Mouse (Mus musculus) forebrain, embryonic 12.5 days (tissue): ENCODE data around the gene Zc3h15. TPM values are rescaled to one million over a fixed set of nuclear protein-coding genes. Genes with fewer than 3 reads are reported as not detected.
A peak's percentile ranks its signal among the peaks of the same experiment; 100 is the strongest.

Experiments used
- ATAC-seq: fragments of 200-750 bp; cut with Nextera tagmentation; 2 replicates; pipeline ENCODE4 v1.8.0; 2017; ENCODE audit warnings: moderate TSS enrichment; ENCODE audit not compliant: low FRiP score
- H3K27ac ChIP-seq: fragments of 300-500 bp; sonication (generic); 2 replicates; pipeline ENCODE4 v1.5.1; 2016; ENCODE audit warnings: mild to moderate bottlenecking
- H3K27me3 ChIP-seq: fragments of 300-500 bp; sonication (generic); 2 replicates; pipeline ENCODE4 v1.6.1; 2016; ENCODE audit warnings: mild to moderate bottlenecking
- H3K36me3 ChIP-seq: fragments of 300-500 bp; sonication (generic); replicated peaks from 2 replicates; pipeline ENCODE4 v1.6.1; 2016; ENCODE audit warnings: mild to moderate bottlenecking
- H3K4me1 ChIP-seq: fragments of 300-500 bp; sonication (generic); 2 replicates; pipeline ENCODE4 v1.6.1; 2016
- H3K4me2 ChIP-seq: fragments of 300-500 bp; sonication (generic); 2 replicates; pipeline ENCODE4 v1.6.1; 2016; ENCODE audit warnings: mild to moderate bottlenecking, moderate library complexity
- H3K4me3 ChIP-seq: fragments of 300-500 bp; sonication (generic); replicated peaks from 2 replicates; pipeline ENCODE4 v1.5.1; 2016; ENCODE audit warnings: mild to moderate bottlenecking
- H3K9ac ChIP-seq: fragments of 300-500 bp; sonication (generic); 2 replicates; pipeline ENCODE4 v1.6.1; 2016; ENCODE audit warnings: mild to moderate bottlenecking
- H3K9me3 ChIP-seq: fragments of 300-500 bp; sonication (generic); 2 replicates; pipeline ENCODE4 v1.6.1; 2016
- WGBS: fragments of 180-500 bp; shearing (Covaris S2); methylation state at CpG from one replicate; pipeline ENCODE4 v1.1.7; 2016; 5-methylcytosine and 5-hydroxymethylcytosine counted together
- polyA plus RNA-seq: library from polyadenylated mRNA; unstranded; fragments of >200 nt; fragmentation: Nextera tagmentation; extraction: Ambion mirVana; gene quantifications from 2 replicates; pipeline ENCODE4 v1.2.1, GENCODE M21; 2016

Gene Zc3h15
- polyA plus RNA-seq, 1 experiment from 2014 or later, result 198 TPM

DNA sequence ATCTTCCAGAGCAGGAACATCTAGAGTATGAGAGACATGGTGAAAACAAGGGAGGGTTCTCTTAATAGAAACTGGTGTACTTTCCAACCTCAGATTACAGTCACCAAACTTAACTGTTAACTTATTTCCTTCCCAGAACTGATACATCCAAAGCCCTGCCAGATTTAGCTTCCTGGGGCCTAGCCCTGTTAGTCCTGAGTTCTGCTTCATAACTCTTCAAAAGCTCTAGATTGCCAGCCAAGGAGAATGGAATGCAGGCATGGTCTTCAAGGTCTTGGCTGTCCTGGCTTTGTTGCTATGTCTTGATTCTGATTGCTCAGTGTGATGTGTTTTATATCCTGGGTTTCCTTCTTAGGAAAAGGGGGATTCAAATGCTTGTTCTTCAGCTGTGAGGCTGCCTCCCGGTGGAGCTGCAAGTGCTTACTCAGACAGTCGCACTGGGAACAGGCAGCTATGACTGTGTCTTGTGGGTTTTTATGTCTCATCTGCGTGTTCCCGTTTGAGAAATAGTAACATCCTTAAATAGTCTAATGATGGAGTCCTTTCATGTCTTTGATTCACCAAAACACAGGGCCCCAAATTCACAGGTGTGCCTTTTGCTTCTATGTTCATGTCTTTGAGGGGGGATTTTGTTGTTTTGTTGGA is 32.1 kb downstream of the Zc3h15 start:
- WGBS, result 93% methylated on average over 4 of the region's 4 CpGs
- Histone ChIP-seq H3K27ac (no peak overlapping the region), H3K27me3 (no peaks in the 10 kb centered on the region), H3K36me3 (peaks cover 15% of the 10 kb centered on the region; the same call in 1 of the 2 replicates), H3K4me3 (no peak overlapping the region), H3K4me1 (no peaks in the 10 kb centered on the region), H3K9me3 (no peaks in the 10 kb centered on the region), H3K9ac (no peak overlapping the region), H3K4me2 (no peak overlapping the region)
- no peak for ATAC-seq

DNA sequence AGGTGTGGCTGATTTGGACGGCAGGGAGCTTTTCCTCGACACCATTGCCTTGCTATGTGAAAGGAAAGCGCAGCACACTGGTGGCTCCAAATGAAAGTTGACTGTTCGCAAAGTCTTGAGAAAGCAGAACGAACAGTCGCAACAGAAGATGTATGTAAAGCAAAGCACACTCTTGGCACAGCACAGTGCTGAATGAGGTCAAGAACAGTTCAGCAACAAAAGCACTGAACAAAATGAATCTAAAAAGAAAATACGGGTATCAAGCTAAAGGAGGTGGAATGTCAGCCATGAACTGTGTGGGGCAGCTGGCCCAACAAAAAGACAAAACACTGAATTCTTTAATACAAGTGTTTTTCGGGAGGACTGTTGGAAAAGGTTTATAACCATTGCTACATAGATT is 37.1 kb downstream of the Zc3h15 start:
- WGBS, result 90% methylated on average over 8 of the region's 8 CpGs
- Histone ChIP-seq H3K9me3 (no peaks in the 10 kb centered on the region), H3K27me3 (no peaks in the 10 kb centered on the region), H3K4me2 (no peak overlapping the region), H3K27ac (no peak overlapping the region), H3K4me1 (no peaks in the 10 kb centered on the region), H3K36me3 (no peaks in the 10 kb centered on the region), H3K9ac (no peak overlapping the region), H3K4me3 (no peak overlapping the region)
- ATAC-seq, result no peak

DNA sequence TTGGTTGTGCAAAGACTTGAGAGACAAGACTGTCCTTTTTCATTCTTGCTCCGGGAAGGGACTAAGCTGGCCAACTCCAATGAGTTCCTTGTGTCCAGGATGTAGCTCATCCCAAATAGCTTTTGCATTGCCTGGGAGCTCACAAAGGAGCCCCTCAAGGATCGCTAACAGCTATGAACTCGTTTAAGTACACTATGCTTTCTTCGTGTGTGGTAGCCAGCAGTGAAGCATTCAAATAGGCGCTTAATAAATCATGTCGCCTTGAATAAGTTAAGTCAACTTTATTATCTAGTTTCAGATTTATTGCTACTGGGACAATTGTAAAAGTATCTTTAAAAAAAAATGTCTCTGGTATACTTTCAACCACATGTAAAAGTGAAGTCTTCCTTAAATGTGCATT is 37.5 kb downstream of the Zc3h15 start:
- Histone ChIP-seq H3K36me3 (no peaks in the 10 kb centered on the region), H3K9ac (no peak overlapping the region), H3K9me3 (no peaks in the 10 kb centered on the region), H3K27me3 (no peaks in the 10 kb centered on the region), H3K4me3 (no peak overlapping the region), H3K27ac (no peak overlapping the region), H3K4me1 (no peaks in the 10 kb centered on the region), H3K4me2 (no peak overlapping the region)
- WGBS, result 82% methylated on average over 6 of the region's 6 CpGs
- ATAC-seq, result no peak

DNA sequence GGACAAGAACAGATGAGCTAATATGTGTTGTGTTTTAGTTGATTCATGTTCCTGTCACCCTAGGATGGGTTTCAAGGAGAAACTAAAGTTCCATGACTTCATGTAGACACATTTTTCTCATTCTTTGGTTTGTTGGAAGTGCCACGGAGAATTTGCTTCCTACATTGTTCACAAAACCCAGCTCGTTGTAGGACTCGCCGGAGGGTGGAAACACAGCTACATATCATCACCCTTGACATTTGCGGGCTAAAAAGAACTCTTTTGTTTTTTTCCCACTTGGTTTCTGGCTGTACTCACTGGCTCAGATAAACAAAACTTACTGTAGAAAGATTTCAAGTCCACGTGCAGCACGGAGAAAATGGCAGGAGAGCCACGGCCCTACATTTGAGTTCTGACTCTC is 38.0 kb downstream of the Zc3h15 start:
- no peak overlapping the region for H3K27ac ChIP-seq
- H3K4me2 ChIP-seq, result no peak overlapping the region
- no peak for ATAC-seq
- H3K27me3 ChIP-seq, result no peaks in the 10 kb centered on the region
- H3K36me3 ChIP-seq, result no peaks in the 10 kb centered on the region
- no peak overlapping the region for H3K9ac ChIP-seq
- no peaks in the 10 kb centered on the region for H3K4me1 ChIP-seq
- H3K4me3 ChIP-seq, result no peak overlapping the region
- WGBS, result 92% methylated on average over 8 of the region's 8 CpGs
- H3K9me3 ChIP-seq, result no peaks in the 10 kb centered on the region

DNA sequence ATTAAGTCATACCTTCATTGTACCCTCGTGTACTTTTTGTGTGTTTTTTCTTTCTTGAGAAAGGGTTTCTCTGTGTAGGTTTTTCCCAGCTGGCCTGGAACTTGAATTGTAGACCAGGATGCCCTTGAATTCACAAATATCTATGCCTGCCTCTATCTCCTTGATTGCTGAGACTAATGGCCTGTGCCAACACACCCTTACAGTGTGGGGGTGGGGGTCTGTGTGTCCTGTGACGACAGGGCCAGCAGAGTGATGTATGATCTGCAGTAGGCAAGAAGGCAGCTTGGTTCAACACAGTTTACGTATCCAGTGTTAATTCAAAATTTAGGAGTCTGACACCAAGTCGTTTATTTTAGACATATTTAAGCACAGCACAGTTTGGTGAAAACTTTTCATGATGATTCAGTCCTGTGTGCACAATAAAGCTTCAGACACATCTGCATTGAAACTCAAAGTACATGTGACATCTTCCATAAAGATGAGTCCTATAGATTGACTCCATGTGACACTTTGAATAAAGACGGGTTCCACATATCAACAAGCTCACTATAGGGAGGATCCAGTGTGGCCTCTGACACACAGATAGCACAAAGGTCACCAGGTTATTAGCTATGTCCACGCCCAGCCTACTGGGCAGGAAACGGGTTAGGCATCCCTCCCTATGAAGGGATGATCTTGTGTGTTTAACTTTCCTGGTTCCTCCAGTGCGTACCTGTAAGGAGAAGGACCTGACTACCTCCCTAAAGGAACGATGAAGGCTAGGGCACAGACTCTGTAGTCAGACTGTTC is 39.7 kb downstream of the Zc3h15 start:
- no peak overlapping the region for H3K4me3 ChIP-seq
- no peak overlapping the region for H3K27ac ChIP-seq
- H3K4me1 ChIP-seq, result no peaks in the 10 kb centered on the region
- 88% methylated on average over 9 of the region's 9 CpGs for WGBS
- H3K27me3 ChIP-seq, result no peaks in the 10 kb centered on the region
- no peaks in the 10 kb centered on the region for H3K9me3 ChIP-seq
- ATAC-seq, result no peak
- H3K36me3 ChIP-seq, result no peaks in the 10 kb centered on the region
- H3K4me2 ChIP-seq, result no peak overlapping the region
- no peak overlapping the region for H3K9ac ChIP-seq

DNA sequence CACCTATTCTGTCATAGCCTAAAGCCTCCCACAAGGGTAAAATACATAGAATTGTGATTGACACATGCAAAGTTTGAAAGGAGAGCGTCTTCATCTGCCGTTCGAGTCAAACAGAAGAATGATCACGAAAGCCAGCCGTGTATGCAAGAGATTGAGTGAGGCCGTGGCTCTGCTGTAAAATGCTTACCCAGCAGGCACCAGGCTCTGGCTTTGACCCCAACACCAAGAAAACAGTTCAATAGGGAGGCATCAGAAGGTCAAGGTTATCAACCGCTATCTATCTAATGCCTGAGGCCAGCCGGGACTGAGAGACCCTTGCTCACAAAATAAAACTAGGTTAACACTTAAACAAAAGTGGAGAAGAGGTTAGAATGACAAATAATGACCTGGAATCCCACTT is 40.5 kb downstream of the Zc3h15 start:
- no peak overlapping the region for H3K27ac ChIP-seq
- H3K36me3 ChIP-seq, result no peaks in the 10 kb centered on the region
- H3K9me3 ChIP-seq, result no peaks in the 10 kb centered on the region
- no peak for ATAC-seq
- H3K4me3 ChIP-seq, result no peak overlapping the region
- H3K4me1 ChIP-seq, result no peaks in the 10 kb centered on the region
- H3K9ac ChIP-seq, result no peak overlapping the region
- H3K4me2 ChIP-seq, result no peak overlapping the region
- H3K27me3 ChIP-seq, result no peaks in the 10 kb centered on the region
- 88% methylated on average over 8 of the region's 8 CpGs for WGBS

DNA sequence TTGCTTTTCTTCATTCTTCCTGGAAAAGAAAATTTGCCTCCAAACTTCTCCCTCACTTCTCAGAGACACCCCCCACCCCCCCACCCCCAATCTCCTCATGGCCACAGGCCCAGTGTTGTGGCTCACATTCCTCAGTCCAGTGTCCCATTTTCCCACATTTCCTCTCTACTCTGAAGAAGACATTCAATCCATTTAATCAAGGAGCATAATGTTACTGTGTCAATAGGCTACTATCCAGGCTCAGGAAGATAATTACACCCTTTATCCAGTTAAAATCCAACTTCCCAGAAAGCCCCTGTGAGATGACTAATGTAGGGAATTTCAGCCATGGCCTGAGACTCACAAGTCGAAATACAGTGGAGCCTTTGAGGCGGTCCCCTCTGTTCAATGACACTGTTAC is 46.1 kb downstream of the Zc3h15 start:
- Histone ChIP-seq H3K9ac (no peak overlapping the region), H3K4me1 (peaks cover 8% of the 10 kb centered on the region), H3K4me3 (no peak overlapping the region), H3K27me3 (no peaks in the 10 kb centered on the region), H3K9me3 (no peaks in the 10 kb centered on the region), H3K36me3 (no peaks in the 10 kb centered on the region), H3K4me2 (no peak overlapping the region), H3K27ac (no peak overlapping the region)
- WGBS, result 75% methylated on average over 2 of the region's 2 CpGs
- no peak for ATAC-seq

DNA sequence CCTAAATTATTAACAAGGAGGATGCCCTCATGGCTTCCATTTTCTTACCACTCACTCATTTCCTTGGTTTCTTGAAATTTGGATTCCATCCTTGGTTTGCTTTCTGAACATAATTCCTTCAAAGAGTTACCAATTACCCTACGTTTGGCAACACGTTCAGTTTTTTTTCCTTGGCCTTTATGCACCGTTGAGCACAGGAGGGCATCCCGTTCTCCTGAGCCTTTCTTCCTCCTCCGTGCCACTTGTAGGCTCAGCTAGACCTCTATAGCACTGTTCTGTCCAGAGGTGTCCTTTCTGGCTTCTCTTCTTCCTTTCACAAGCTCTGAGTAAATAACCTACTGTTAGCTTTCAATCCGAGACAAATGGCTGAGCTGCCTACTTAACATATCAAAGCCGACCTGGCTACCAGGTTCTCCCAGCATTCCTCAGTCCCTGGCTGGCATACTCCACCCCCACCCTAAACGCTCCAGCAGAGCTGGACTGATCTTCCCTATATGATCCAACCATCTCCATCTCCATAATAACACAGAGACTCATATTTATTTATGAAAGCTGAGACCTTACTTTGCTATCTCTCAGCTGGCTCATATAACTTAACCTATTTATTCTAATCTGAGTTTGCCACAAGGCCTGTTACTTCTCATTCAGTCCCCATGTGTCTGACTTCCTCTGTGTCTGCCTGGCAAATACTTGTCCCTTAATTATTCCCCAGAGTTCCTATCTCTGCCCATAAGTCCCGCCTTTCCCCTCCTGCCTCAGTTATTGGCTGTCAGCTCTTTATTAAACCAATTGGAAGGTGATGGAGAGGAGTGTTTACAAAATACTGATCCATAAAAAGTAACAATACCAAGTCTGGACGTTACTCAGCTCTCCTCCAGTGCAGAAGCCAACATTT is 48.7 kb downstream of the Zc3h15 start:
- no peaks in the 10 kb centered on the region for H3K36me3 ChIP-seq
- H3K9me3 ChIP-seq, result no peaks in the 10 kb centered on the region
- H3K4me2 ChIP-seq, result no peak overlapping the region
- H3K4me3 ChIP-seq, result no peak overlapping the region
- WGBS, result 18% methylated on average over 10 of the region's 10 CpGs
- 0 out of 2 replicates have a peak overlapping the region, but pooled peaks have one; percentile 42 for H3K27ac ChIP-seq
- no peak overlapping the region for H3K9ac ChIP-seq
- H3K4me1 ChIP-seq, result peaks cover 8% of the 10 kb centered on the region
- peak; percentile 55; the same call in 1 of the 2 replicates for ATAC-seq
- no peaks in the 10 kb centered on the region for H3K27me3 ChIP-seq

DNA sequence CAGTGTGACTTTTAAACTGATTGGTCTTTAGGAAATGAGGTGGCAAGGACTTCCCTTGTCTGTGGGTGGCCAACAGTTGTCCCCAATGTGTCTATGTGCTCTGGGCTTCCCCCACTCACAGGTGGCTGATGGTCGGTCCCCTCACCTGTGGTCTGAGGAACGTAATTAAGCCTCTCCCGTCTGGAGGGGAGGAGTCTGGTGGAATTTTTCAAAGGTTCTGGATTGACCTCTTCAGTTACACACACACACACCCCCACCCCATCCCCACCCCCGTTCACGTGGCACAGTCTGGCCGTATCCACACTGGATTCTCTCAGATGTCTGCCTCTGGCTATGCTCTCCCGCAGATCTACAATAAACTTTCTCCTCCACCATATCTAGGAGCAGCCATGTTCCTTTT is 49.8 kb downstream of the Zc3h15 start:
- no peaks in the 10 kb centered on the region for H3K36me3 ChIP-seq
- no peak overlapping the region for H3K4me3 ChIP-seq
- H3K9me3 ChIP-seq, result no peaks in the 10 kb centered on the region
- H3K4me2 ChIP-seq, result no peak overlapping the region
- H3K27me3 ChIP-seq, result no peaks in the 10 kb centered on the region
- no peak overlapping the region for H3K27ac ChIP-seq
- no peak for ATAC-seq
- peaks cover 8% of the 10 kb centered on the region for H3K4me1 ChIP-seq
- H3K9ac ChIP-seq, result no peak overlapping the region
- WGBS, result 88% methylated on average over 7 of the region's 7 CpGs

DNA sequence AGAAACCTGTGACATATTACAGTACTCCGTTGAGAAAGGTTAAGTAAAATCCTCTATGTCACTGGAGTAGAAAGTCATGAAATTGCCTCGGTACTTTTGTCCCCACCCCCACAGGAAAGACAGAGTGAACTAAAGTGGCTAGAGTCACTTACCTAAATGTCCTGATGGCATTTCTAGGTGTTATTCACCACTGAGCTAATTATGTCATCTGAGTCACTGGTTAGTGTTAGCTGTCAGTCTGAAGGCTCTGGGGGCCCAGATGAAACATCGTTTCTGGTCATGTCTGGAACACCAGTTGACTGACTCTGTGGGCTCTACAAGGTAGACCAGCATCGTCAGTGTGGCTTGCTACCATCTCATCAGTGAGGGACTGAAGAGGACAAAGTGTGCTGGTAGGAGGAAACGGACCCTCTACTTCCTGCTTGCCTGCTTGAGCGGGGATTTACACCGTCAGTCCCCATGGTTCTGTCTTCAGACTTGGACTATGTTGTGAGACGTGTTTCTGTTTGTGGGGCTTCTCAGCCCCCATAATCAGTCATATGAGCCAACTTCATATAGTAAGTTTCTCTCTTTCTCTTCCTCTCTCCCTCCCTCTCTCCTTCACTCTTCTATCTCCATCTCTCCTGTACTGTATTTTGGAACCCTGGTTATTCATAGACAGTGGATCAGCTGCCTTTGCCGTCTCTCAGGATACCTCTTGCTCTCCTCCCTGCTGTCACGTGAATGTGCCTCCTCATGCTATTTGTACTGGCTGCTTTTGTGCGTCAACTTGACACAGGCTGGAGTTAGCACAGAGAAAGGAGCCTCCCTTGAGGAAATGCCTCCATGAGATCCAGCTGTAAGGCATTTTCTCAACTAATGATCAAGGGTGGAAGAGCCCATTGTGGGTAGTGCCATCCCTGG is 51.4 kb downstream of the Zc3h15 start:
- Histone ChIP-seq H3K27ac (no peak overlapping the region), H3K27me3 (no peaks in the 10 kb centered on the region), H3K4me3 (no peak overlapping the region), H3K36me3 (no peaks in the 10 kb centered on the region), H3K4me1 (peaks cover 8% of the 10 kb centered on the region), H3K4me2 (no peak overlapping the region), H3K9me3 (no peaks in the 10 kb centered on the region), H3K9ac (no peak overlapping the region)
- 80% methylated on average over 11 of the region's 11 CpGs for WGBS
- ATAC-seq, result no peak

DNA sequence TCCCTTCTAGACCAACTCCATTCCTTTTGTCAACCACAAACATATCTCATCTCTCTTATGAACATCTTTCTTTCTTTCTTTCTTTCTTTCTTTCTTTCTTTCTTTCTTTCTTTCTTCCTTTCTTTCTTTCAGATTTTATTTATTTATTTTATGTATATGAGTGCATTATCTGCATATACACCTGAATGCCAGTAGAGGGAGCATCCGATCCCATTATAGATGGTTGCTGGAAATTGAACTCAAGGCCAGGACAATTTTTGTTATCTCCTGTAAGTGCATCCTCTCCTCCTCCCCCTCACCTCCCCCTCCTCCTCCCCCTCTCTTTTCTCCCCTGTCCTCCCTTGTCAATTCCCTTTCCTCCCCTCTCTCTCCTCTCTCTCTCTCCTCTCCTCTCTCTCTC is 54.2 kb downstream of the Zc3h15 start:
- H3K4me1 ChIP-seq, result no peaks in the 10 kb centered on the region
- no peak overlapping the region for H3K9ac ChIP-seq
- H3K9me3 ChIP-seq, result no peaks in the 10 kb centered on the region
- H3K4me3 ChIP-seq, result no peak overlapping the region
- WGBS, result 77% methylated on average over 1 of the region's 1 CpGs
- H3K27me3 ChIP-seq, result no peaks in the 10 kb centered on the region
- H3K4me2 ChIP-seq, result no peak overlapping the region
- no peak overlapping the region for H3K27ac ChIP-seq
- no peaks in the 10 kb centered on the region for H3K36me3 ChIP-seq
- no peak for ATAC-seq
